Mouse (Mus musculus) intestine, embryonic 16.5 days (tissue): Measurements from ENCODE around the gene Nkiras2. TPM values are rescaled to one million over a fixed set of nuclear protein-coding genes. Genes with fewer than 3 reads are reported as not detected.
"Not testable (repeated sequence)": the region's sequence is repeated elsewhere in the genome, so short reads cannot be mapped to it uniquely, and the experiment has no call there.

Experiments
- ATAC-seq: fragments of 200-750 bp; cut with Nextera tagmentation; 2 replicates; pipeline ENCODE4 v1.8.0; 2017; ENCODE audit warnings: moderate TSS enrichment, moderate library complexity
- H3K27ac ChIP-seq: fragments of 300-500 bp; sonication (generic); 2 replicates; pipeline ENCODE4 v1.5.1; 2014; ENCODE audit warnings: mild to moderate bottlenecking, low read length
- H3K27me3 ChIP-seq: fragments of 300-500 bp; sonication (generic); replicated peaks from 2 replicates; pipeline ENCODE4 v1.6.1; 2014; ENCODE audit warnings: low read length, control low read depth, mixed read lengths; ENCODE audit not compliant: control insufficient read depth, insufficient read depth
- H3K36me3 ChIP-seq: fragments of 300-500 bp; sonication (generic); 2 replicates; pipeline ENCODE4 v1.6.1; 2014; ENCODE audit warnings: low read length, control low read depth; ENCODE audit not compliant: control insufficient read depth, insufficient read depth
- H3K4me1 ChIP-seq: fragments of 300-500 bp; sonication (generic); 2 replicates; pipeline ENCODE4 v1.6.1; 2014; ENCODE audit warnings: low read length, control low read depth, mixed read lengths; ENCODE audit not compliant: control insufficient read depth, insufficient read depth
- H3K4me2 ChIP-seq: fragments of 300-500 bp; sonication (generic); 2 replicates; pipeline ENCODE4 v1.6.1; 2014; ENCODE audit warnings: low read depth, low read length, control low read depth
- H3K4me3 ChIP-seq: fragments of 300-500 bp; sonication (generic); 2 replicates; pipeline ENCODE4 v1.5.1; 2014; ENCODE audit warnings: mild to moderate bottlenecking, low read length
- H3K9ac ChIP-seq: fragments of 300-500 bp; sonication (generic); 2 replicates; pipeline ENCODE4 v1.6.1; 2014; ENCODE audit warnings: low read depth, low read length
- H3K9me3 ChIP-seq: fragments of 300-500 bp; sonication (generic); 2 replicates; pipeline ENCODE4 v1.6.1; 2016; ENCODE audit warnings: low read length, control low read depth; ENCODE audit not compliant: control insufficient read depth
- WGBS: fragments of 180-500 bp; shearing (Covaris S2); extraction: QIAGEN DNeasy Blood & Tissue Kit; methylation state at CpG from one replicate; pipeline ENCODE4 v1.1.7; 2014; 5-methylcytosine and 5-hydroxymethylcytosine counted together
- polyA plus RNA-seq: library from polyadenylated mRNA; unstranded; fragments of >200 nt; fragmentation: Nextera tagmentation; extraction: Ambion mirVana; gene quantifications from 2 replicates; pipeline ENCODE4 v1.2.1, GENCODE M21; 2015

Nkiras2 gene
- polyA plus RNA-seq, 1 experiment from 2014 or later, result 80.8 TPM

- peak overlapping the region; percentile 33 for H3K4me3 ChIP-seq
- 7% methylated on average over 52 of the region's 52 CpGs for WGBS
- H3K36me3 ChIP-seq, result no peaks in the 10 kb centered on the region
- no peak for ATAC-seq
- no peaks in the 10 kb centered on the region for H3K9me3 ChIP-seq
- peak overlapping the region; percentile 55 for H3K4me2 ChIP-seq
- H3K27ac ChIP-seq, result no peak overlapping the region
- 0 out of 2 replicates have a peak, but pooled peaks cover 8% of the 10 kb centered on the region for H3K4me1 ChIP-seq
- peak overlapping the region; percentile 41; the same call in 1 of the 2 replicates for H3K9ac ChIP-seq
- H3K27me3 ChIP-seq, result peaks cover 11% of the 10 kb centered on the region
Measured at GRCm38 (mm10) chr11:100640159-100640906, 21.3 kb downstream of the Nkiras2 start.

- Histone ChIP-seq H3K9ac (no peak overlapping the region), H3K27me3 (peaks cover 11% of the 10 kb centered on the region), H3K27ac (no peak overlapping the region), H3K36me3 (no peaks in the 10 kb centered on the region), H3K4me2 (no peak overlapping the region), H3K4me3 (no peak overlapping the region), H3K4me1 (0 out of 2 replicates have a peak, but pooled peaks cover 8% of the 10 kb centered on the region), H3K9me3 (no peaks in the 10 kb centered on the region)
- ATAC-seq, result no peak
- WGBS, result 64% methylated on average over 15 of the region's 15 CpGs
Measured at GRCm38 (mm10) chr11:100643612-100644575, 24.9 kb downstream of the Nkiras2 start.

- Histone ChIP-seq H3K4me1 (no peaks in the 10 kb centered on the region), H3K27me3 (peaks cover 9% of the 10 kb centered on the region), H3K36me3 (no peaks in the 10 kb centered on the region), H3K9me3 (no peaks in the 10 kb centered on the region), H3K4me3 (no peak overlapping the region), H3K27ac (no peak overlapping the region), H3K4me2 (no peak overlapping the region), H3K9ac (no peak overlapping the region)
- 4% methylated on average over 1 of the region's 1 CpGs for WGBS
- ATAC-seq, result no peak
Measured at GRCm38 (mm10) chr11:100646265-100646664, 27.2 kb downstream of the Nkiras2 start.

- WGBS, result 83% methylated on average over 8 of the region's 8 CpGs
- no peak for ATAC-seq
Measured at GRCm38 (mm10) chr11:100648405-100648804, 29.4 kb downstream of the Nkiras2 start.

GRCm38 (mm10) chr11:100651205-100651604, 32.2 kb downstream of the Nkiras2 start:
- H3K4me3 ChIP-seq, result no peak overlapping the region
- no peaks in the 10 kb centered on the region for H3K4me1 ChIP-seq
- no peak overlapping the region for H3K9ac ChIP-seq
- H3K27ac ChIP-seq, result no peak overlapping the region
- no peaks in the 10 kb centered on the region for H3K9me3 ChIP-seq
- no peak for ATAC-seq
- H3K4me2 ChIP-seq, result no peak overlapping the region
- WGBS, result 17% methylated on average over 8 of the region's 8 CpGs
- peaks cover 12% of the 10 kb centered on the region for H3K27me3 ChIP-seq
- no peaks in the 10 kb centered on the region for H3K36me3 ChIP-seq

More at GRCm38 (mm10) chr11:100648405-100648804, 29.4 kb downstream of the Nkiras2 start:
- no peak overlapping the region for H3K9ac ChIP-seq
- peaks cover 12% of the 10 kb centered on the region for H3K27me3 ChIP-seq
- H3K4me1 ChIP-seq, result no peaks in the 10 kb centered on the region
- H3K9me3 ChIP-seq, result no peaks in the 10 kb centered on the region
- no peaks in the 10 kb centered on the region for H3K36me3 ChIP-seq
- no peak overlapping the region for H3K27ac ChIP-seq
- no peak overlapping the region for H3K4me2 ChIP-seq
- H3K4me3 ChIP-seq, result no peak overlapping the region

GRCm38 (mm10) chr11:100651748-100652147, 32.7 kb downstream of the Nkiras2 start:
- Histone ChIP-seq H3K9me3 (no peaks in the 10 kb centered on the region), H3K4me1 (no peaks in the 10 kb centered on the region), H3K9ac (no peak overlapping the region), H3K36me3 (no peaks in the 10 kb centered on the region), H3K27me3 (peaks cover 12% of the 10 kb centered on the region), H3K4me3 (no peak overlapping the region), H3K4me2 (no peak overlapping the region), H3K27ac (no peak overlapping the region)
- ATAC-seq, result no peak
- 30% methylated on average over 3 of the region's 3 CpGs for WGBS

GRCm38 (mm10) chr11:100655589-100655988, 36.5 kb downstream of the Nkiras2 start:
- not testable (repeated sequence) for H3K27ac ChIP-seq, H3K4me2 ChIP-seq, H3K4me1 ChIP-seq, H3K36me3 ChIP-seq, H3K9me3 ChIP-seq, ATAC-seq, H3K27me3 ChIP-seq, H3K4me3 ChIP-seq, H3K9ac ChIP-seq
- 61% methylated on average over 2 of the region's 3 CpGs for WGBS

- H3K27ac ChIP-seq, result no peak overlapping the region
- no peak overlapping the region for H3K4me2 ChIP-seq
- no peaks in the 10 kb centered on the region for H3K36me3 ChIP-seq
- H3K4me1 ChIP-seq, result no peaks in the 10 kb centered on the region; the same call in 1 of the 2 replicates
- no peak for ATAC-seq
- 0 out of 2 replicates have a peak overlapping the region, but pooled peaks have one; percentile 22 for H3K9ac ChIP-seq
- WGBS, result 9% methylated on average over 6 of the region's 6 CpGs
- H3K9me3 ChIP-seq, result no peaks in the 10 kb centered on the region
- no peak overlapping the region for H3K4me3 ChIP-seq
- H3K27me3 ChIP-seq, result 0 out of 2 replicates have a peak, but pooled peaks cover 2% of the 10 kb centered on the region
Measured at GRCm38 (mm10) chr11:100656458-100656857, 37.4 kb downstream of the Nkiras2 start.

GRCm38 (mm10) chr11:100659806-100660205, 40.8 kb downstream of the Nkiras2 start:
- Histone ChIP-seq H3K9me3 (no peaks in the 10 kb centered on the region), H3K4me3 (no peak overlapping the region), H3K4me1 (no peaks in the 10 kb centered on the region; the same call in 1 of the 2 replicates), H3K27ac (no peak overlapping the region), H3K36me3 (no peaks in the 10 kb centered on the region), H3K9ac (no peak overlapping the region), H3K4me2 (no peak overlapping the region), H3K27me3 (no peaks in the 10 kb centered on the region)
- ATAC-seq, result no peak
- 70% methylated on average over 10 of the region's 10 CpGs for WGBS
